In the genomic region with DNA sequence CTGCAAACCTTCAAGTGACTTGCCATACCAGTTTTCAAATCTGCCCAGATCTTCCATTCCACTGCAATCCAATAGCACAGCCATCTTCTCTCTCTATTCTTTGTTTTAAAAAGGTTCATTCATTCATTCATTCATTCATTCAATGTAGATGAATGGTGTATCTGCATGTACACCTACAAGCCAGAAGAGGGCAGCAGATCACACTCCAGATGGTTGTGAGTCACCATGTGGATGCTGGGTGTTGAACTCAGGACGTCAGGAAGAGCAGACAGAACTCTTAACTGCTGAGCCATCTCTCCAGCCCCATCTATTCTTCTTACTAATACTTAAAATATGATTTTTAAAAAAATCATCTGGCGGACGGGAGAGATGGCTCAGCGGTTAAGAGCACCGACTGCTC, we compare ENCODE assay signal across 10 mouse cellular contexts. TPM values are rescaled to one million over a fixed set of nuclear protein-coding genes. Genes with fewer than 3 reads are reported as not detected.
DNase-seq lines count a peak whose midpoint lies in the region; ATAC-seq and TF ChIP-seq lines count a peak whose summit lies in the region.
"Had no signal": no experiment of that assay in that cellular context is flagged by ENCODE, and none has a peak within 500 bp of the region (broad histone marks: within the 10 kb centered on the region; RNA-seq: fewer than 3 reads in every experiment).

No protein-coding gene starts in this region.

- 71% methylated on average over 5 of the region's 5 CpGs for WGBS in kidney, embryonic 14.5 days

- peak; percentile 9 to 18 for DNase-seq in kidney, postnatal 36 days
- peak; percentile 37 to 45 for DNase-seq in B cell, adult 2 months
- no peak for DNase-seq in frontal cortex, postnatal 10 days (ENCODE audit: low spot score in 2 of 2)
- no peak for DNase-seq in urinary bladder, adult 18-20 months (ENCODE audit: low spot score in 2 of 2)
- DNase-seq: liver, embryonic 13.5 days had no signal

- no peaks in the 10 kb centered on the region for H3K27me3 ChIP-seq in kidney, embryonic 14.5 days (ENCODE audit: control insufficient read depth, insufficient read depth, low read length)
- no peaks in the 10 kb centered on the region; the same call in 1 of the 2 replicates for H3K27me3 ChIP-seq in ES-Bruce4 (ENCODE audit: control insufficient read depth, insufficient read depth, low read length, poor library complexity, severe bottlenecking)
- H3K27me3 ChIP-seq: liver, embryonic 13.5 days had no signal

- no peak for TF ChIP-seq EP300 in ES-Bruce4 (IDR thresholded peaks at IDR 0.05; ENCODE audit: insufficient read depth, low read depth, low read length)

- H3K9me3 ChIP-seq in kidney, embryonic 14.5 days (ENCODE audit: control insufficient read depth, low read length), result no peaks in the 10 kb centered on the region
- no peaks in the 10 kb centered on the region for H3K9me3 ChIP-seq in ES-Bruce4 (replicated peaks; ENCODE audit: control insufficient read depth, insufficient read depth, low read length, poor library complexity, severe bottlenecking)
- H3K9me3 ChIP-seq: heart, embryonic 13.5 days; liver, embryonic 13.5 days had no signal

- TF ChIP-seq POLR2A in ES-Bruce4 (IDR thresholded peaks at IDR 0.05; ENCODE audit: insufficient read depth, low read length), result no peak

- H3K27ac ChIP-seq in kidney, embryonic 14.5 days (ENCODE audit: low read depth, low read length), result no peak overlapping the region
- H3K27ac ChIP-seq in ES-Bruce4 (ENCODE audit: insufficient read depth, low read length), result no peak overlapping the region
- H3K27ac ChIP-seq: heart, embryonic 13.5 days; liver, embryonic 13.5 days had no signal

- H3K4me2 ChIP-seq in kidney, embryonic 14.5 days (replicated peaks; ENCODE audit: low read depth, low read length), result no peak overlapping the region
- H3K4me2 ChIP-seq: heart, embryonic 13.5 days; liver, embryonic 13.5 days had no signal

- no peak overlapping the region for H3K9ac ChIP-seq in kidney, embryonic 14.5 days (ENCODE audit: low read depth, low read length)
- no peak overlapping the region for H3K9ac ChIP-seq in ES-Bruce4 (ENCODE audit: low read depth, poor library complexity, severe bottlenecking)
- H3K9ac ChIP-seq: heart, embryonic 13.5 days; liver, embryonic 13.5 days had no signal

- no peaks in the 10 kb centered on the region for H3K36me3 ChIP-seq in kidney, embryonic 14.5 days (ENCODE audit: control insufficient read depth, insufficient read depth, low read length)
- H3K36me3 ChIP-seq in ES-Bruce4 (ENCODE audit: control insufficient read depth, insufficient read depth, low read length, poor library complexity, severe bottlenecking), result no peaks in the 10 kb centered on the region
- H3K36me3 ChIP-seq: heart, embryonic 13.5 days; liver, embryonic 13.5 days had no signal

- ATAC-seq in kidney, embryonic 14.5 days (ENCODE audit: low FRiP score, low TSS enrichment), result no peak
- ATAC-seq in granulocyte monocyte progenitor cell, adult 5-6 weeks (replicated peaks; ENCODE audit: poor library complexity, severe bottlenecking), result peak; percentile 91

- no peaks in the 10 kb centered on the region for H3K4me1 ChIP-seq in kidney, embryonic 14.5 days (ENCODE audit: control insufficient read depth, insufficient read depth, low read length)
- H3K4me1 ChIP-seq in ES-Bruce4 (ENCODE audit: control insufficient read depth, insufficient read depth, low read length), result no peaks in the 10 kb centered on the region
- H3K4me1 ChIP-seq: heart, embryonic 13.5 days; liver, embryonic 13.5 days had no signal

- no peak overlapping the region for H3K4me3 ChIP-seq in kidney, embryonic 14.5 days (ENCODE audit: low read length)
- H3K4me3 ChIP-seq in ES-Bruce4 (ENCODE audit: low read depth, low read length), result no peak overlapping the region
- H3K4me3 ChIP-seq: erythroblast, embryonic 14.5 days; heart, embryonic 13.5 days; liver, embryonic 13.5 days had no signal

- TF ChIP-seq CTCF in ES-Bruce4 (IDR thresholded peaks at IDR 0.05; ENCODE audit: low read depth, low read length), result peak; percentile 66

RNA-seq across cellular contexts. Expression of a gene that starts 8.6 kb away (rescaled TPM):
- polyA plus RNA-seq in kidney, embryonic 14.5 days (2014; fragmentation: Nextera tagmentation; extraction: Ambion mirVana), result 26.1 and 26.7 TPM in 2 replicates
- 8.6 and 9.7 TPM in 2 replicates for polyA plus RNA-seq in ES-Bruce4 (2011; ENCODE audit: insufficient read depth, insufficient read length, low read depth, missing spikeins)
- total RNA-seq in granulocyte monocyte progenitor cell, adult 5-6 weeks (2014; fragmentation: Nextera tagmentation), result 5.2 and 10.2 TPM in 2 replicates
- 17.1 and 20.9 TPM in 2 replicates for total RNA-seq in granulocyte monocyte progenitor cell, adult 5-6 weeks (2017)

RNA-seq across cellular contexts. Expression of a gene that starts 39.5 kb away (rescaled TPM):
- polyA plus RNA-seq in kidney, embryonic 14.5 days (2014; fragmentation: Nextera tagmentation; extraction: Ambion mirVana), result 639 and 714 TPM in 2 replicates
- polyA plus RNA-seq in ES-Bruce4 (2011; ENCODE audit: insufficient read depth, insufficient read length, low read depth, missing spikeins), result 312 and 320 TPM in 2 replicates
- 182 and 191 TPM in 2 replicates for total RNA-seq in granulocyte monocyte progenitor cell, adult 5-6 weeks (2014; fragmentation: Nextera tagmentation)
- 337 and 373 TPM in 2 replicates for total RNA-seq in granulocyte monocyte progenitor cell, adult 5-6 weeks (2017)

Comparison
In these comparisons a context has a peak if more than half of its experiments do, and no peak if none do; other contexts are left out.
1. DNase-seq: peak in kidney, postnatal 36 days (2 of 2) and B cell, adult 2 months (2 of 2); none in frontal cortex, postnatal 10 days (0 of 2) and urinary bladder, adult 18-20 months (0 of 2).